Mouse (Mus musculus): ENCODE data around the gene Susd1. TPM values are rescaled to one million over a fixed set of nuclear protein-coding genes. Genes with fewer than 3 reads are reported as not detected.
A peak's percentile ranks its signal among the peaks of the same experiment; 100 is the strongest.

The Susd1 gene
- polyA plus RNA-seq, 1 experiment: 25.4 TPM

GRCm38 (mm10) chr4:59450234-59450854 is 11.9 kb upstream of the Susd1 start:
- H3K36me3 ChIP-seq (ENCODE audit: control insufficient read depth, insufficient read depth, low read length): no peaks in the 10 kb centered on the region
- H3K4me3 ChIP-seq (ENCODE audit: extremely low read depth, insufficient read depth, insufficient read length): no peak overlapping the region
- no peak for TF ChIP-seq CTCF (IDR thresholded peaks at IDR 0.05; ENCODE audit: extremely low read depth, insufficient read depth, insufficient read length, insufficient replicate concordance)
- no peak for TF ChIP-seq POLR2A (IDR thresholded peaks at IDR 0.05; ENCODE audit: low read depth, low read length)
- no peak overlapping the region for H3K27ac ChIP-seq (ENCODE audit: insufficient read depth, low read length)
- DNase-seq (ENCODE audit: low read depth in 1 of 2, low spot score in 2 of 2): no peak
- 47% methylated on average over 6 of the region's 6 CpGs for WGBS
- peaks cover 7% of the 10 kb centered on the region; the same call in 1 of the 2 replicates for H3K4me1 ChIP-seq (ENCODE audit: control insufficient read depth, insufficient read depth, insufficient read length)
- no peaks in the 10 kb centered on the region for H3K27me3 ChIP-seq (ENCODE audit: control insufficient read depth, insufficient read depth, low read length)

- H3K27me3 ChIP-seq (ENCODE audit: control insufficient read depth, insufficient read depth, low read length): no peaks in the 10 kb centered on the region
- no peaks in the 10 kb centered on the region for H3K36me3 ChIP-seq (ENCODE audit: control insufficient read depth, insufficient read depth, low read length)
- DNase-seq (ENCODE audit: low read depth in 1 of 2, low spot score in 2 of 2): no peak
- WGBS: 76% methylated on average over 1 of the region's 1 CpGs
- H3K27ac ChIP-seq (ENCODE audit: insufficient read depth, low read length): no peak overlapping the region
- no peak for TF ChIP-seq CTCF (IDR thresholded peaks at IDR 0.05; ENCODE audit: extremely low read depth, insufficient read depth, insufficient read length, insufficient replicate concordance)
- no peak for TF ChIP-seq POLR2A (IDR thresholded peaks at IDR 0.05; ENCODE audit: low read depth, low read length)
- H3K4me3 ChIP-seq (ENCODE audit: extremely low read depth, insufficient read depth, insufficient read length): no peak overlapping the region
- H3K4me1 ChIP-seq (ENCODE audit: control insufficient read depth, insufficient read depth, insufficient read length): peaks cover 23% of the 10 kb centered on the region; the same call in 1 of the 2 replicates
Observed at GRCm38 (mm10) chr4:59447296-59447695, 8.9 kb upstream of the Susd1 start.

GRCm38 (mm10) chr4:59445516-59445915 is 7.1 kb upstream of the Susd1 start:
- TF ChIP-seq CTCF (IDR thresholded peaks at IDR 0.05; ENCODE audit: extremely low read depth, insufficient read depth, insufficient read length, insufficient replicate concordance) (no peak), POLR2A (IDR thresholded peaks at IDR 0.05; ENCODE audit: low read depth, low read length) (no peak)
- H3K27ac ChIP-seq (ENCODE audit: insufficient read depth, low read length): peak overlapping the region; percentile 80
- no peaks in the 10 kb centered on the region for H3K27me3 ChIP-seq (ENCODE audit: control insufficient read depth, insufficient read depth, low read length)
- H3K4me1 ChIP-seq (ENCODE audit: control insufficient read depth, insufficient read depth, insufficient read length): peaks cover 27% of the 10 kb centered on the region; the same call in 1 of the 2 replicates
- 14% methylated on average over 6 of the region's 6 CpGs for WGBS
- H3K4me3 ChIP-seq (ENCODE audit: extremely low read depth, insufficient read depth, insufficient read length): no peak overlapping the region
- DNase-seq (ENCODE audit: low read depth in 1 of 2, low spot score in 2 of 2): peak in 1 of 2 experiments; percentile 36
- H3K36me3 ChIP-seq (ENCODE audit: control insufficient read depth, insufficient read depth, low read length): no peaks in the 10 kb centered on the region

- Histone ChIP-seq H3K27ac (ENCODE audit: insufficient read depth, low read length) (peak overlapping the region; percentile 80), H3K4me1 (ENCODE audit: control insufficient read depth, insufficient read depth, insufficient read length) (peaks cover 30% of the 10 kb centered on the region; the same call in 1 of the 2 replicates), H3K4me3 (ENCODE audit: extremely low read depth, insufficient read depth, insufficient read length) (no peak overlapping the region), H3K36me3 (ENCODE audit: control insufficient read depth, insufficient read depth, low read length) (no peaks in the 10 kb centered on the region), H3K27me3 (ENCODE audit: control insufficient read depth, insufficient read depth, low read length) (no peaks in the 10 kb centered on the region)
- TF ChIP-seq CTCF (IDR thresholded peaks at IDR 0.05; ENCODE audit: extremely low read depth, insufficient read depth, insufficient read length, insufficient replicate concordance): no peak
- no peak for TF ChIP-seq POLR2A (IDR thresholded peaks at IDR 0.05; ENCODE audit: low read depth, low read length)
- 32% methylated on average over 3 of the region's 3 CpGs for WGBS
- peak in 1 of 2 experiments; percentile 17 for DNase-seq (ENCODE audit: low read depth in 1 of 2, low spot score in 2 of 2)
Observed at GRCm38 (mm10) chr4:59444994-59445393, 6.6 kb upstream of the Susd1 start.

GRCm38 (mm10) chr4:59444085-59444484 is 5.7 kb upstream of the Susd1 start:
- 15% methylated on average over 4 of the region's 4 CpGs for whole genome bisulfite sequencing

GRCm38 (mm10) chr4:59441265-59441664 is 2.8 kb upstream of the Susd1 start:
- Histone ChIP-seq H3K4me1 (ENCODE audit: control insufficient read depth, insufficient read depth, insufficient read length) (peaks cover 35% of the 10 kb centered on the region; the same call in 1 of the 2 replicates), H3K27me3 (ENCODE audit: control insufficient read depth, insufficient read depth, low read length) (no peaks in the 10 kb centered on the region), H3K4me3 (ENCODE audit: extremely low read depth, insufficient read depth, insufficient read length) (no peak overlapping the region), H3K27ac (ENCODE audit: insufficient read depth, low read length) (peak overlapping the region; percentile 88), H3K36me3 (ENCODE audit: control insufficient read depth, insufficient read depth, low read length) (no peaks in the 10 kb centered on the region)
- TF ChIP-seq POLR2A (IDR thresholded peaks at IDR 0.05; ENCODE audit: low read depth, low read length) (no peak; the same call in 1 of the 2 replicates), CTCF (IDR thresholded peaks at IDR 0.05; ENCODE audit: extremely low read depth, insufficient read depth, insufficient read length, insufficient replicate concordance) (no peak)
- WGBS: 8% methylated on average over 1 of the region's 1 CpGs
- peak; percentile 28 to 64 for DNase-seq (ENCODE audit: low read depth in 1 of 2, low spot score in 2 of 2)

More at GRCm38 (mm10) chr4:59444085-59444484, 5.7 kb upstream of the Susd1 start:
- Histone ChIP-seq H3K27me3 (ENCODE audit: control insufficient read depth, insufficient read depth, low read length) (no peaks in the 10 kb centered on the region), H3K4me3 (ENCODE audit: extremely low read depth, insufficient read depth, insufficient read length) (no peak overlapping the region), H3K27ac (ENCODE audit: insufficient read depth, low read length) (peak overlapping the region; percentile 57), H3K4me1 (ENCODE audit: control insufficient read depth, insufficient read depth, insufficient read length) (peaks cover 31% of the 10 kb centered on the region; the same call in 1 of the 2 replicates), H3K36me3 (ENCODE audit: control insufficient read depth, insufficient read depth, low read length) (no peaks in the 10 kb centered on the region)
- DNase-seq (ENCODE audit: low read depth in 1 of 2, low spot score in 2 of 2): peak; percentile 62 to 68
- TF ChIP-seq POLR2A (IDR thresholded peaks at IDR 0.05; ENCODE audit: low read depth, low read length) (no peak), CTCF (IDR thresholded peaks at IDR 0.05; ENCODE audit: extremely low read depth, insufficient read depth, insufficient read length, insufficient replicate concordance) (no peak)

GRCm38 (mm10) chr4:59439960-59440359 is 1.5 kb upstream of the Susd1 start:
- peak overlapping the region; percentile 88 for H3K27ac ChIP-seq (ENCODE audit: insufficient read depth, low read length)
- no peaks in the 10 kb centered on the region for H3K27me3 ChIP-seq (ENCODE audit: control insufficient read depth, insufficient read depth, low read length)
- WGBS: 30% methylated on average over 2 of the region's 2 CpGs
- no peak for DNase-seq (ENCODE audit: low read depth in 1 of 2, low spot score in 2 of 2)
- no peaks in the 10 kb centered on the region for H3K36me3 ChIP-seq (ENCODE audit: control insufficient read depth, insufficient read depth, low read length)
- no peak overlapping the region for H3K4me3 ChIP-seq (ENCODE audit: extremely low read depth, insufficient read depth, insufficient read length)
- H3K4me1 ChIP-seq (ENCODE audit: control insufficient read depth, insufficient read depth, insufficient read length): peaks cover 29% of the 10 kb centered on the region; the same call in 1 of the 2 replicates
- TF ChIP-seq CTCF (IDR thresholded peaks at IDR 0.05; ENCODE audit: extremely low read depth, insufficient read depth, insufficient read length, insufficient replicate concordance) (no peak), POLR2A (IDR thresholded peaks at IDR 0.05; ENCODE audit: low read depth, low read length) (no peak)

Data from spleen, adult 2 months (tissue).